Mouse (Mus musculus): ENCODE measurements at regions not wholly inside any gene's neighbourhood (a gene's known extent, or its start where the extent isn't known, plus 50 kb on each side); places are given as distances from the start of the nearest gene placed in this dataset.

- TF ChIP-seq CTCF (IDR thresholded peaks at IDR 0.05; ENCODE audit: low read depth) (no peak), EP300 (IDR thresholded peaks at IDR 0.05; ENCODE audit: low read depth) (no peak)
- H3K4me3 ChIP-seq (ENCODE audit: low read depth, low read length), result no peak overlapping the region
- ATAC-seq, result no peak
- H3K36me3 ChIP-seq (replicated peaks; ENCODE audit: insufficient read depth, low read length), result no peaks in the 10 kb centered on the region
- H3K9me3 ChIP-seq (ENCODE audit: low read length), result no peaks in the 10 kb centered on the region
- DNase-seq, result no peak
- H3K4me1 ChIP-seq (ENCODE audit: insufficient read depth), result peaks cover 3% of the 10 kb centered on the region; the same call in 1 of the 2 replicates
- no peaks in the 10 kb centered on the region for H3K27me3 ChIP-seq (ENCODE audit: insufficient read depth, low read length)
- H3K9ac ChIP-seq (replicated peaks), result no peak overlapping the region
- WGBS (ENCODE audit: insufficient replicate concordance), result 68% methylated on average over 4 of the region's 4 CpGs
- H3K4me2 ChIP-seq (ENCODE audit: low read depth, low read length), result no peak overlapping the region
- no peak overlapping the region for H3K27ac ChIP-seq (ENCODE audit: low read depth)
These were observed 96.3 kb upstream of the Zfp366 start for GRCm38 (mm10) chr13:99088285-99088684.

- no peak for TF ChIP-seq CTCF (IDR thresholded peaks at IDR 0.05; ENCODE audit: low read depth)
- no peak for TF ChIP-seq EP300 (IDR thresholded peaks at IDR 0.05; ENCODE audit: low read depth)
- H3K27ac ChIP-seq (ENCODE audit: low read depth), result no peak overlapping the region
- no peak overlapping the region for H3K4me2 ChIP-seq (ENCODE audit: low read depth, low read length)
- DNase-seq (no peak), ATAC-seq (no peak)
- H3K4me1 ChIP-seq (ENCODE audit: insufficient read depth), result no peaks in the 10 kb centered on the region
- WGBS (ENCODE audit: insufficient replicate concordance), result 89% methylated on average over 8 of the region's 8 CpGs
- H3K9me3 ChIP-seq (ENCODE audit: low read length), result no peaks in the 10 kb centered on the region
- H3K9ac ChIP-seq (replicated peaks), result no peak overlapping the region
- H3K4me3 ChIP-seq (ENCODE audit: low read depth, low read length), result no peak overlapping the region
- H3K36me3 ChIP-seq (replicated peaks; ENCODE audit: insufficient read depth, low read length), result no peaks in the 10 kb centered on the region
- H3K27me3 ChIP-seq (ENCODE audit: insufficient read depth, low read length), result no peaks in the 10 kb centered on the region
These were observed 95.0 kb upstream of the 1700024P04Rik start for GRCm38 (mm10) chr13:99079331-99079761.

- DNase-seq (no peak), ATAC-seq (no peak)
- no peaks in the 10 kb centered on the region for H3K9me3 ChIP-seq (ENCODE audit: low read length)
- no peaks in the 10 kb centered on the region for H3K4me1 ChIP-seq (ENCODE audit: insufficient read depth)
- 68% methylated on average over 10 of the region's 10 CpGs for WGBS (ENCODE audit: insufficient replicate concordance)
- no peak overlapping the region for H3K9ac ChIP-seq (replicated peaks)
- H3K27ac ChIP-seq (ENCODE audit: low read depth), result no peak overlapping the region
- no peaks in the 10 kb centered on the region for H3K27me3 ChIP-seq (ENCODE audit: insufficient read depth, low read length)
- H3K4me3 ChIP-seq (ENCODE audit: low read depth, low read length), result no peak overlapping the region
- no peaks in the 10 kb centered on the region for H3K36me3 ChIP-seq (replicated peaks; ENCODE audit: insufficient read depth, low read length)
- TF ChIP-seq CTCF (IDR thresholded peaks at IDR 0.05; ENCODE audit: low read depth), result no peak
- no peak for TF ChIP-seq EP300 (IDR thresholded peaks at IDR 0.05; ENCODE audit: low read depth)
- no peak overlapping the region for H3K4me2 ChIP-seq (ENCODE audit: low read depth, low read length)
These were observed 94.3 kb upstream of the 1700024P04Rik start for GRCm38 (mm10) chr13:99078643-99079042.

GRCm38 (mm10) chr13:99077039-99077749 lies 92.8 kb upstream of the 1700024P04Rik start:
- Histone ChIP-seq H3K4me1 (ENCODE audit: insufficient read depth) (no peaks in the 10 kb centered on the region), H3K27ac (ENCODE audit: low read depth) (no peak overlapping the region), H3K9ac (replicated peaks) (no peak overlapping the region), H3K4me2 (ENCODE audit: low read depth, low read length) (no peak overlapping the region), H3K4me3 (ENCODE audit: low read depth, low read length) (no peak overlapping the region), H3K36me3 (replicated peaks; ENCODE audit: insufficient read depth, low read length) (no peaks in the 10 kb centered on the region), H3K27me3 (ENCODE audit: insufficient read depth, low read length) (no peaks in the 10 kb centered on the region), H3K9me3 (ENCODE audit: low read length) (no peaks in the 10 kb centered on the region)
- no peak for TF ChIP-seq CTCF (IDR thresholded peaks at IDR 0.05; ENCODE audit: low read depth)
- TF ChIP-seq EP300 (IDR thresholded peaks at IDR 0.05; ENCODE audit: low read depth), result no peak
- ATAC-seq (no peak), DNase-seq (no peak)
- 47% methylated on average over 6 of the region's 6 CpGs for WGBS (ENCODE audit: insufficient replicate concordance)

- Histone ChIP-seq H3K4me2 (ENCODE audit: low read depth, low read length) (no peak overlapping the region), H3K27me3 (ENCODE audit: insufficient read depth, low read length) (no peaks in the 10 kb centered on the region), H3K27ac (ENCODE audit: low read depth) (no peak overlapping the region), H3K36me3 (replicated peaks; ENCODE audit: insufficient read depth, low read length) (no peaks in the 10 kb centered on the region), H3K9me3 (ENCODE audit: low read length) (no peaks in the 10 kb centered on the region), H3K9ac (replicated peaks) (no peak overlapping the region), H3K4me3 (ENCODE audit: low read depth, low read length) (no peak overlapping the region), H3K4me1 (ENCODE audit: insufficient read depth) (no peaks in the 10 kb centered on the region)
- DNase-seq (no peak), ATAC-seq (0 out of 2 replicates have a peak, but pooled peaks have one; percentile 8)
- WGBS (ENCODE audit: insufficient replicate concordance), result 53% methylated on average over 4 of the region's 4 CpGs
- TF ChIP-seq EP300 (IDR thresholded peaks at IDR 0.05; ENCODE audit: low read depth) (no peak), CTCF (IDR thresholded peaks at IDR 0.05; ENCODE audit: low read depth) (no peak)
These were observed 91.1 kb upstream of the 1700024P04Rik start for GRCm38 (mm10) chr13:99075467-99075866.

GRCm38 (mm10) chr13:99071821-99072414 lies 87.6 kb upstream of the 1700024P04Rik start:
- no peak for ATAC-seq
- 72% methylated on average over 8 of the region's 8 CpGs for WGBS (ENCODE audit: insufficient replicate concordance)

More at GRCm38 (mm10) chr13:99071821-99072414, 87.6 kb upstream of the 1700024P04Rik start:
- H3K27ac ChIP-seq (ENCODE audit: low read depth), result no peak overlapping the region
- H3K27me3 ChIP-seq (ENCODE audit: insufficient read depth, low read length), result no peaks in the 10 kb centered on the region
- H3K9ac ChIP-seq (replicated peaks), result no peak overlapping the region
- no peak for DNase-seq
- H3K4me1 ChIP-seq (ENCODE audit: insufficient read depth), result no peaks in the 10 kb centered on the region
- no peak for TF ChIP-seq CTCF (IDR thresholded peaks at IDR 0.05; ENCODE audit: low read depth)
- TF ChIP-seq EP300 (IDR thresholded peaks at IDR 0.05; ENCODE audit: low read depth), result no peak
- no peaks in the 10 kb centered on the region for H3K9me3 ChIP-seq (ENCODE audit: low read length)
- no peak overlapping the region for H3K4me2 ChIP-seq (ENCODE audit: low read depth, low read length)
- no peaks in the 10 kb centered on the region for H3K36me3 ChIP-seq (replicated peaks; ENCODE audit: insufficient read depth, low read length)
- no peak overlapping the region for H3K4me3 ChIP-seq (ENCODE audit: low read depth, low read length)
